Mouse (Mus musculus): ENCODE measurements around the gene Fbp1. TPM values are rescaled to one million over a fixed set of nuclear protein-coding genes. Genes with fewer than 3 reads are reported as not detected.
"Not testable (repeated sequence)": the region's sequence is repeated elsewhere in the genome, so short reads cannot be mapped to it uniquely, and the experiment has no call there.

The Fbp1 gene
- 0.61 and 0.80 TPM in 2 replicates for polyA plus RNA-seq (2016; fragmentation: Nextera tagmentation; extraction: Ambion mirVana)

- Histone ChIP-seq H3K4me3 (replicated peaks) (peak within 1 kb of the TSS; percentile 26), H3K9me3 (no peaks in the 10 kb centered on the region), H3K27me3 (peaks cover 48% of the 10 kb centered on the region), H3K4me2 (peak within 1 kb of the TSS; percentile 52), H3K4me1 (replicated peaks) (peaks cover 8% of the 10 kb centered on the region), H3K36me3 (no peaks in the 10 kb centered on the region), H3K27ac (no peak within 1 kb of the TSS), H3K9ac (replicated peaks) (0 out of 2 replicates have a peak within 1 kb of the TSS, but pooled peaks have one; percentile 31)
- 5% methylated on average over 29 of the region's 29 CpGs for WGBS
- ATAC-seq (ENCODE audit: insufficient number of reproducible peaks, insufficient read depth, low FRiP score, low TSS enrichment, low read depth) = no peak
Observed at GRCm38 (mm10) chr13:62887712-62888441, at the start of gene Fbp1. TSS of gene Fbp1 (minus strand) at chr13:62888282.

GRCm38 (mm10) chr13:62932452-62932851 lies 44.4 kb upstream of the Fbp1 start:
- Histone ChIP-seq H3K27me3 (no peaks in the 10 kb centered on the region), H3K4me1 (replicated peaks) (no peaks in the 10 kb centered on the region), H3K4me2 (no peak overlapping the region), H3K4me3 (replicated peaks) (no peak overlapping the region), H3K9ac (replicated peaks) (no peak overlapping the region), H3K27ac (no peak overlapping the region), H3K9me3 (no peaks in the 10 kb centered on the region), H3K36me3 (no peaks in the 10 kb centered on the region)
- WGBS = 79% methylated on average over 4 of the region's 4 CpGs
- no peak for ATAC-seq (ENCODE audit: insufficient number of reproducible peaks, insufficient read depth, low FRiP score, low TSS enrichment, low read depth)

- H3K9ac ChIP-seq (replicated peaks) = no peak overlapping the region
- 0 out of 2 replicates have a peak, but pooled peaks cover 4% of the 10 kb centered on the region for H3K4me1 ChIP-seq (replicated peaks)
- ATAC-seq (ENCODE audit: insufficient number of reproducible peaks, insufficient read depth, low FRiP score, low TSS enrichment, low read depth) = no peak
- 73% methylated on average over 9 of the region's 9 CpGs for WGBS
- H3K27me3 ChIP-seq = no peaks in the 10 kb centered on the region
- H3K36me3 ChIP-seq = no peaks in the 10 kb centered on the region
- H3K27ac ChIP-seq = no peak overlapping the region
- no peaks in the 10 kb centered on the region for H3K9me3 ChIP-seq
- no peak overlapping the region for H3K4me3 ChIP-seq (replicated peaks)
- H3K4me2 ChIP-seq = no peak overlapping the region
Observed at GRCm38 (mm10) chr13:62929766-62930389, 41.8 kb upstream of the Fbp1 start.

- H3K27me3 ChIP-seq = not testable (repeated sequence)
Observed at GRCm38 (mm10) chr13:62929144-62929543, 41.1 kb upstream of the Fbp1 start.

GRCm38 (mm10) chr13:62927470-62927869 lies 39.4 kb upstream of the Fbp1 start:
- ATAC-seq (ENCODE audit: insufficient number of reproducible peaks, insufficient read depth, low FRiP score, low TSS enrichment, low read depth) = no peak
- Histone ChIP-seq H3K4me3 (replicated peaks) (no peak overlapping the region), H3K36me3 (no peaks in the 10 kb centered on the region), H3K9ac (replicated peaks) (no peak overlapping the region), H3K4me1 (replicated peaks) (0 out of 2 replicates have a peak, but pooled peaks cover 4% of the 10 kb centered on the region), H3K27me3 (no peaks in the 10 kb centered on the region), H3K9me3 (no peaks in the 10 kb centered on the region), H3K27ac (no peak overlapping the region), H3K4me2 (no peak overlapping the region)
- 86% methylated on average over 1 of the region's 1 CpGs for WGBS

More at GRCm38 (mm10) chr13:62929144-62929543, 41.1 kb upstream of the Fbp1 start:
- not testable (repeated sequence) for ATAC-seq (ENCODE audit: insufficient number of reproducible peaks, insufficient read depth, low FRiP score, low TSS enrichment, low read depth); H3K4me1 ChIP-seq (replicated peaks); H3K27ac ChIP-seq; H3K9ac ChIP-seq (replicated peaks); H3K4me2 ChIP-seq; H3K4me3 ChIP-seq (replicated peaks); H3K36me3 ChIP-seq; H3K9me3 ChIP-seq
- 95% methylated on average over 3 of the region's 3 CpGs for WGBS

GRCm38 (mm10) chr13:62926479-62926878 lies 38.4 kb upstream of the Fbp1 start:
- 0 out of 2 replicates have a peak, but pooled peaks have one; percentile 66 for ATAC-seq (ENCODE audit: insufficient number of reproducible peaks, insufficient read depth, low FRiP score, low TSS enrichment, low read depth)
- H3K9me3 ChIP-seq = no peaks in the 10 kb centered on the region
- H3K4me3 ChIP-seq (replicated peaks) = no peak overlapping the region
- H3K9ac ChIP-seq (replicated peaks) = no peak overlapping the region
- no peaks in the 10 kb centered on the region for H3K36me3 ChIP-seq
- H3K27ac ChIP-seq = no peak overlapping the region
- no peak overlapping the region for H3K4me2 ChIP-seq
- no peaks in the 10 kb centered on the region for H3K27me3 ChIP-seq
- 0 out of 2 replicates have a peak, but pooled peaks cover 4% of the 10 kb centered on the region for H3K4me1 ChIP-seq (replicated peaks)
- 62% methylated on average over 1 of the region's 1 CpGs for WGBS

- H3K4me2 ChIP-seq = no peak overlapping the region
- no peaks in the 10 kb centered on the region for H3K9me3 ChIP-seq
- ATAC-seq (ENCODE audit: insufficient number of reproducible peaks, insufficient read depth, low FRiP score, low TSS enrichment, low read depth) = no peak
- H3K4me3 ChIP-seq (replicated peaks) = no peak overlapping the region
- H3K4me1 ChIP-seq (replicated peaks) = peaks cover 7% of the 10 kb centered on the region; the same call in 1 of the 2 replicates
- no peak overlapping the region for H3K27ac ChIP-seq
- H3K9ac ChIP-seq (replicated peaks) = no peak overlapping the region
- 69% methylated on average over 8 of the region's 8 CpGs for WGBS
- H3K27me3 ChIP-seq = no peaks in the 10 kb centered on the region
- H3K36me3 ChIP-seq = no peaks in the 10 kb centered on the region
Observed at GRCm38 (mm10) chr13:62923182-62923581, 35.1 kb upstream of the Fbp1 start.

- H3K27ac ChIP-seq = no peak overlapping the region
- no peak overlapping the region for H3K4me2 ChIP-seq
- no peaks in the 10 kb centered on the region for H3K9me3 ChIP-seq
- H3K27me3 ChIP-seq = no peaks in the 10 kb centered on the region
- ATAC-seq (ENCODE audit: insufficient number of reproducible peaks, insufficient read depth, low FRiP score, low TSS enrichment, low read depth) = no peak
- peaks cover 10% of the 10 kb centered on the region; the same call in 1 of the 2 replicates for H3K4me1 ChIP-seq (replicated peaks)
- no peaks in the 10 kb centered on the region for H3K36me3 ChIP-seq
- no peak overlapping the region for H3K9ac ChIP-seq (replicated peaks)
- H3K4me3 ChIP-seq (replicated peaks) = no peak overlapping the region
- 78% methylated on average over 3 of the region's 3 CpGs for WGBS
Observed at GRCm38 (mm10) chr13:62922645-62923044, 34.6 kb upstream of the Fbp1 start.

- H3K9ac ChIP-seq (replicated peaks) = no peak overlapping the region
- no peaks in the 10 kb centered on the region for H3K9me3 ChIP-seq
- no peak overlapping the region for H3K4me2 ChIP-seq
- H3K27ac ChIP-seq = no peak overlapping the region
- H3K36me3 ChIP-seq = no peaks in the 10 kb centered on the region
- no peaks in the 10 kb centered on the region for H3K27me3 ChIP-seq
- H3K4me1 ChIP-seq (replicated peaks) = peaks cover 8% of the 10 kb centered on the region; the same call in 1 of the 2 replicates
- no peak overlapping the region for H3K4me3 ChIP-seq (replicated peaks)
- 33% methylated on average over 11 of the region's 11 CpGs for WGBS
- no peak for ATAC-seq (ENCODE audit: insufficient number of reproducible peaks, insufficient read depth, low FRiP score, low TSS enrichment, low read depth)
Observed at GRCm38 (mm10) chr13:62919647-62920341, 31.7 kb upstream of the Fbp1 start.

- no peak for ATAC-seq (ENCODE audit: insufficient number of reproducible peaks, insufficient read depth, low FRiP score, low TSS enrichment, low read depth)
- Histone ChIP-seq H3K27me3 (no peaks in the 10 kb centered on the region), H3K4me2 (no peak overlapping the region), H3K9me3 (no peaks in the 10 kb centered on the region), H3K4me1 (replicated peaks) (peaks cover 8% of the 10 kb centered on the region; the same call in 1 of the 2 replicates), H3K4me3 (replicated peaks) (no peak overlapping the region), H3K27ac (peak overlapping the region; percentile 76), H3K36me3 (no peaks in the 10 kb centered on the region), H3K9ac (replicated peaks) (no peak overlapping the region)
- WGBS = 45% methylated on average over 1 of the region's 1 CpGs
Observed at GRCm38 (mm10) chr13:62917416-62918110, 29.5 kb upstream of the Fbp1 start.
